Mouse (Mus musculus) forebrain, embryonic 15.5 days (tissue): ENCODE results near the gene Arap2. TPM values are rescaled to one million over a fixed set of nuclear protein-coding genes. Genes with fewer than 3 reads are reported as not detected.
"Not testable (repeated sequence)": the region's sequence is repeated elsewhere in the genome, so short reads cannot be mapped to it uniquely, and the experiment has no call there.

ENCODE experiments used
- ATAC-seq: fragments of 200-750 bp; cut with Nextera tagmentation; replicated peaks from 2 replicates; pipeline ENCODE4 v1.8.0; 2017; ENCODE audit warnings: mild to moderate bottlenecking, moderate TSS enrichment, moderate library complexity
- H3K27ac ChIP-seq: fragments of 300-500 bp; sonication (generic); replicated peaks from 2 replicates; pipeline ENCODE4 v1.5.1; 2015; ENCODE audit warnings: mild to moderate bottlenecking, inconsistent platforms
- H3K27me3 ChIP-seq: fragments of 300-500 bp; sonication (generic); 2 replicates; pipeline ENCODE4 v1.6.1; 2015; ENCODE audit warnings: inconsistent platforms
- H3K36me3 ChIP-seq: fragments of 300-500 bp; sonication (generic); 2 replicates; pipeline ENCODE4 v1.6.1; 2015; ENCODE audit warnings: mild to moderate bottlenecking, inconsistent platforms
- H3K4me1 ChIP-seq: fragments of 300-500 bp; sonication (generic); 2 replicates; pipeline ENCODE4 v1.6.1; 2015; ENCODE audit warnings: inconsistent platforms
- H3K4me2 ChIP-seq: fragments of 300-500 bp; sonication (generic); replicated peaks from 2 replicates; pipeline ENCODE4 v1.6.1; 2015; ENCODE audit warnings: mild to moderate bottlenecking, inconsistent platforms
- H3K4me3 ChIP-seq: fragments of 300-500 bp; sonication (generic); 2 replicates; pipeline ENCODE4 v1.5.1; 2015; ENCODE audit warnings: mild to moderate bottlenecking, inconsistent platforms
- H3K9ac ChIP-seq: fragments of 300-500 bp; sonication (generic); replicated peaks from 2 replicates; pipeline ENCODE4 v1.6.1; 2015; ENCODE audit warnings: mild to moderate bottlenecking, inconsistent platforms
- H3K9me3 ChIP-seq: fragments of 300-500 bp; sonication (generic); 2 replicates; pipeline ENCODE4 v1.6.1; 2016; ENCODE audit warnings: inconsistent platforms
- WGBS: fragments of 180-500 bp; shearing (Covaris S2); methylation state at CpG from one replicate; pipeline ENCODE4 v1.1.7; 2015; ENCODE audit warnings: mixed read lengths; 5-methylcytosine and 5-hydroxymethylcytosine counted together
- polyA plus RNA-seq: library from polyadenylated mRNA; unstranded; fragments of >200 nt; fragmentation: Nextera tagmentation; extraction: Ambion mirVana; gene quantifications from 2 replicates; pipeline ENCODE4 v1.2.1, GENCODE M21; 2015

Arap2 gene
- polyA plus RNA-seq, 1 experiment from 2014 or later = 3.9 TPM

DNA sequence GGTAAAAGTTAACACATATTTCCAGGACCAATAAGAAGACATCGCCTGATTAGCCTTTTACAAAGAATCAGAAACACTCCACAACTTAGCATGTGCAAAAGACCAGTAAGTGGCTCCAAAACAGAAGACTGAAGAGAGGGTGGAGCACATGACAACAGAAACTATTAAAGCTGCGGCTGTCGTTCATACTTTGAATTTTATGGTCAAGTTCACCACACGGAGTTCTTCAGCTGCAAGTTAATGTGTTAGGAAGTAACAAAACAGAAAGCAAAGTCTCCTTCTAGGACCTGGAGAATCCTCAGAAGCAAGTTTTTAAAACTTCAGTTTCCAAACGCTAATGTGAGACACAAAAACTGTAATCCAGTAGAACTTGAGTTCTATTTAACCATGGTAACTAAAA, 1.8 kb downstream of the Arap2 start:
- Histone ChIP-seq H3K36me3 (no peaks in the 10 kb centered on the region), H3K9me3 (no peaks in the 10 kb centered on the region), H3K27me3 (no peaks in the 10 kb centered on the region), H3K9ac (no peak overlapping the region), H3K4me2 (no peak overlapping the region), H3K27ac (no peak overlapping the region), H3K4me1 (no peaks in the 10 kb centered on the region), H3K4me3 (no peak overlapping the region)
- no peak for ATAC-seq
- 64% methylated on average over 5 of the region's 5 CpGs for WGBS

DNA sequence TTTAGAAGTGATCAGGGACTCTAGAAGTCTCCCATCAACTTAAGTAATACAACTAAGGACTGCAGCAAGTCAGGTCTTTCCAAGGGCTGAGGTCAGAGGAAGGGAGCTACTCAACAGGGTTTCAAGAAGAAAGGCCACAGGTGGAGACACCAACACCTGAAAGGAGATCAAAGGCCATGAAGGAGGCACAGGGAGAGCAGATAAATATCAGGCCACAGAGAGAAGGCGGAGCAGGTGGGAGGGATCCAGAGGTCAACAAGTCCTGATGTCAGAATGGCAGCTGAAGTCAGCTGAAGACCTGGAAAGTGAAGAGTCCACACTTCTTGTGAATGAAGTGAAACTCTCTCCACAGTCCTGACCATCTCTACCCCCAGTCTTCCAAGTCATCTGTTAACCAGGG, 2.9 kb downstream of the Arap2 start:
- Histone ChIP-seq H3K27me3 (no peaks in the 10 kb centered on the region), H3K9me3 (no peaks in the 10 kb centered on the region), H3K4me3 (no peak overlapping the region), H3K9ac (no peak overlapping the region), H3K4me2 (no peak overlapping the region), H3K27ac (no peak overlapping the region), H3K4me1 (no peaks in the 10 kb centered on the region), H3K36me3 (no peaks in the 10 kb centered on the region)
- 89% methylated on average over 1 of the region's 1 CpGs for WGBS
- ATAC-seq = no peak

GRCm38 (mm10) chr5:62762298-62762960, 3.5 kb downstream of the Arap2 start:
- WGBS = 79% methylated on average over 4 of the region's 4 CpGs
- no peak overlapping the region for H3K4me3 ChIP-seq
- ATAC-seq = no peak
- H3K9ac ChIP-seq = no peak overlapping the region
- no peaks in the 10 kb centered on the region for H3K36me3 ChIP-seq
- no peaks in the 10 kb centered on the region for H3K9me3 ChIP-seq
- H3K4me2 ChIP-seq = no peak overlapping the region
- no peak overlapping the region for H3K27ac ChIP-seq
- H3K27me3 ChIP-seq = no peaks in the 10 kb centered on the region
- H3K4me1 ChIP-seq = no peaks in the 10 kb centered on the region

- WGBS = 39% methylated on average over 5 of the region's 5 CpGs
- no peak overlapping the region for H3K27ac ChIP-seq
Observed at GRCm38 (mm10) chr5:62760791-62761504, 5.0 kb downstream of the Arap2 start.

GRCm38 (mm10) chr5:62755808-62756527, 10.0 kb downstream of the Arap2 start:
- Histone ChIP-seq H3K27ac (no peak overlapping the region), H3K27me3 (no peaks in the 10 kb centered on the region), H3K9me3 (no peaks in the 10 kb centered on the region), H3K4me1 (no peaks in the 10 kb centered on the region), H3K4me3 (no peak overlapping the region), H3K36me3 (no peaks in the 10 kb centered on the region), H3K4me2 (no peak overlapping the region), H3K9ac (no peak overlapping the region)
- WGBS = 86% methylated on average over 3 of the region's 3 CpGs
- ATAC-seq = no peak

More at GRCm38 (mm10) chr5:62760791-62761504, 5.0 kb downstream of the Arap2 start:
- Histone ChIP-seq H3K4me1 (no peaks in the 10 kb centered on the region), H3K36me3 (no peaks in the 10 kb centered on the region), H3K4me2 (no peak overlapping the region), H3K9me3 (no peaks in the 10 kb centered on the region), H3K9ac (no peak overlapping the region), H3K27me3 (no peaks in the 10 kb centered on the region), H3K4me3 (no peak overlapping the region)
- ATAC-seq = no peak

GRCm38 (mm10) chr5:62752934-62753333, 13.0 kb downstream of the Arap2 start:
- 74% methylated on average over 3 of the region's 3 CpGs for WGBS
- Histone ChIP-seq H3K27me3 (no peaks in the 10 kb centered on the region), H3K36me3 (no peaks in the 10 kb centered on the region), H3K4me1 (no peaks in the 10 kb centered on the region), H3K9ac (no peak overlapping the region), H3K4me2 (no peak overlapping the region), H3K27ac (no peak overlapping the region), H3K9me3 (no peaks in the 10 kb centered on the region), H3K4me3 (no peak overlapping the region)
- ATAC-seq = no peak

- 57% methylated on average over 2 of the region's 2 CpGs for WGBS
- Histone ChIP-seq H3K9me3 (no peaks in the 10 kb centered on the region), H3K27ac (no peak overlapping the region), H3K27me3 (no peaks in the 10 kb centered on the region), H3K4me3 (no peak overlapping the region), H3K9ac (no peak overlapping the region), H3K4me2 (no peak overlapping the region), H3K4me1 (no peaks in the 10 kb centered on the region), H3K36me3 (no peaks in the 10 kb centered on the region)
- no peak for ATAC-seq
Observed at GRCm38 (mm10) chr5:62751692-62752091, 14.3 kb downstream of the Arap2 start.

DNA sequence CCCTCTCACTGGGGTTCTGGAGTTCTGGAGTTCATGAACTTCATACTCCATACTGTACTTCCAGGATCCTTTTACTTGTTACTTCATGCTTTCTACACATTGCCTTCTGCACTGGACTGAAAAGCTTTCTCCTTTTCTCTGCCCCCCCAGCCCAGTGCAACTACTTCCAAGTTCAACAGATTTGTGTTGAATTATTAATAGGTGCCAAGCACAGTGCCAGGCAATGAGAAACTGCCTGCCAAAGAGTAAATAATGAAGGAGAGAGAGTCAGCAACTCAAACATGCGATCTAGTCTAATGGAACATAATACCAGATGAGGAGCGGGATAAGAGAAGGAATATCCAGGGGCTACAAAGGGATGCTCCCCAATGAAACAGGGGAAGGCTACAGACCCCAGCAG, 17.8 kb downstream of the Arap2 start:
- Histone ChIP-seq H3K27ac (no peak overlapping the region), H3K4me2 (no peak overlapping the region), H3K9ac (no peak overlapping the region), H3K36me3 (no peaks in the 10 kb centered on the region), H3K4me1 (no peaks in the 10 kb centered on the region), H3K27me3 (no peaks in the 10 kb centered on the region), H3K9me3 (no peaks in the 10 kb centered on the region), H3K4me3 (no peak overlapping the region)
- no peak for ATAC-seq
- WGBS = 83% methylated on average over 2 of the region's 2 CpGs

- Histone ChIP-seq H3K27ac (no peak overlapping the region), H3K27me3 (no peaks in the 10 kb centered on the region), H3K4me2 (no peak overlapping the region), H3K9ac (no peak overlapping the region), H3K36me3 (no peaks in the 10 kb centered on the region), H3K4me1 (no peaks in the 10 kb centered on the region), H3K4me3 (no peak overlapping the region), H3K9me3 (no peaks in the 10 kb centered on the region)
- ATAC-seq = no peak
- 87% methylated on average over 9 of the region's 9 CpGs for WGBS
Observed at GRCm38 (mm10) chr5:62743220-62743922, 22.6 kb downstream of the Arap2 start.

DNA sequence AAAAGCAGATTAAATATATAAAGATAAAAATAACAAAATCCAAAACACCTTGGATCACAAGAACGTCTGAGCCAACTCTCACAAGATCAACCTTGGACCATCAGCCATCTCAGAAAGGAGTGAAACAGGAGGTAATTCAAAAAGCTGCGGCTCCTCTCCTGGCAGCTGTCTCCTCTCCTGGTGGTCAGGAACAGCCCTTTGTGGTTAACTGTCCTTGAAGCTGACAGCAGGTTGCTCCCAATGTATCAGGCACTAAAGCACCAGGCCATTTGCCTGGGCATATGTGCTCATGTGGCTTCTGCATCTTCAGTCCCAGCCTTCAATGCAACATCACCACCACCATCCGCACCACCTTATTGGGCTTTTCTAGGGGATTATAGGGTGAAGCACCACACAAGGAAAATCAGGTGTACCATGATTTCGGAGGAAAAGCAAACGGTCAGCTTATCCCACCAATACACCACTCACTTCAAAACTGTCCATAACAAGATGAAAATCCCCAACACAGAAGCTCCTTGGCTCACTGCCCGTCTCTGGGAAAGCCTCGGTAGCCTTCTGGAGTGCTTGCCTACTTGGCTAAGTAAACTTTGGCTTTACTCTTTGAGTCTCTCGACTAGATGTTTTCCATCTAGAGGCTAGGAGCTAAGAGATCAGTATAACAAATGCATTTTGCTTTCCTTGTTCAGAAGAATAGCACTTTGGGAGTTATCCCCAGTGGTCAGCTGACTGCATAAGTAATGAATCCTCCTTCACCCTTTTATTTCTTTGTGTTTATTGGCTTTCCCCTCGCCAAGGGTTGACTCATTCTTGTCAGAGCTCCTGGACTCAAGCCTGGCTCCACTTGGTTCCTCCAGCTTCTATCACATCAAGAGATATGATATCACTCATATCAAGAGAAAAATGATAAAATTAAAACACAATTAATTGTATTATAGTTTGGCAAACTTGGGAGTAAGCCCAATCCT, 26.2 kb downstream of the Arap2 start:
- H3K27me3 ChIP-seq = no peaks in the 10 kb centered on the region
- no peaks in the 10 kb centered on the region for H3K9me3 ChIP-seq
- H3K9ac ChIP-seq = no peak overlapping the region
- 79% methylated on average over 9 of the region's 9 CpGs for WGBS
- H3K4me2 ChIP-seq = no peak overlapping the region
- H3K36me3 ChIP-seq = no peaks in the 10 kb centered on the region
- no peaks in the 10 kb centered on the region for H3K4me1 ChIP-seq
- no peak for ATAC-seq
- no peak overlapping the region for H3K27ac ChIP-seq
- H3K4me3 ChIP-seq = no peak overlapping the region

- WGBS = 97% methylated on average over 7 of the region's 7 CpGs
- H3K36me3 ChIP-seq, H3K27ac ChIP-seq, H3K9ac ChIP-seq, H3K9me3 ChIP-seq, H3K4me1 ChIP-seq, H3K27me3 ChIP-seq, H3K4me2 ChIP-seq, ATAC-seq, H3K4me3 ChIP-seq: not testable (repeated sequence)
Observed at GRCm38 (mm10) chr5:62730573-62730972, 35.4 kb downstream of the Arap2 start.
